Mouse (Mus musculus) heart, postnatal 14 days (tissue): ENCODE results near the gene Pear1. TPM values are rescaled to one million over a fixed set of nuclear protein-coding genes. Genes with fewer than 3 reads are reported as not detected.

Experiments used
- DNase-seq, 2 experiments: peaks; one replicate each; pipeline ENCODE4 v3.0.0; 2021 to 2022
- intact Hi-C: fragments of 180-260 bp; cut with DNase I; formaldehyde crosslinking; loops from one replicate; pipeline ENCODE4 v1.15.1; 2025
- total RNA-seq, 2 experiments: library from RNA; stranded (reverse); gene quantifications; 2 replicates each; pipeline ENCODE4 v1.2.3; 2021

Gene Pear1
- total RNA-seq, 2 experiments from 2014 or later: 25.5 to 32.4 TPM

- DNase-seq: peak; percentile 92 to 94
- intact Hi-C loops: no loop called here
Measured at GRCm38 (mm10) chr3:87768844-87769243, 55.3 kb downstream of the Pear1 start.

DNA sequence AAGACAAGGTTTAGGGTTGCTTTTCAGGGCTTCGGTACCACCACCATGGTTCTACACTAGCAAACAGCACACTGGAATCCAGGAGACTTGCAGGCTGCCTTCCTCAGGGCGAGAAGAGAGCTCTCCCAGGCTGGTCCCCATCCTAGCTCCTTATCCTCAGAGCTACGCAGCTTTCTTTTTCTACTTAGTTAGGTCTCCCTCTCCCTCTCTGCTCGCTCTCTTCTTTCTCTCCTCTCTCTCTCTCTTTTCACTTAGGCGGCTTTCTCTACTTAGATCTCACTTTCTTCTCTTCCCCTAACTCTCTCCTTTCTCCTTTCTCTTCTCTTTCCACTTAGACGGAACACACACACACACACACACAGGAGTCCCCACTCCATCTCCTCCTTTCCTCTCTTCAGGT lies 55.7 kb downstream of the Pear1 start:
- intact Hi-C loops: no loop called here
- DNase-seq: no peak

GRCm38 (mm10) chr3:87767764-87768163 lies 56.3 kb downstream of the Pear1 start:
- intact Hi-C loops: no loop called here
- DNase-seq: peak; percentile 63 to 64

- no peak for DNase-seq
- intact Hi-C loops: no loop called here
Measured at GRCm38 (mm10) chr3:87766284-87766667, 57.8 kb downstream of the Pear1 start.

DNA sequence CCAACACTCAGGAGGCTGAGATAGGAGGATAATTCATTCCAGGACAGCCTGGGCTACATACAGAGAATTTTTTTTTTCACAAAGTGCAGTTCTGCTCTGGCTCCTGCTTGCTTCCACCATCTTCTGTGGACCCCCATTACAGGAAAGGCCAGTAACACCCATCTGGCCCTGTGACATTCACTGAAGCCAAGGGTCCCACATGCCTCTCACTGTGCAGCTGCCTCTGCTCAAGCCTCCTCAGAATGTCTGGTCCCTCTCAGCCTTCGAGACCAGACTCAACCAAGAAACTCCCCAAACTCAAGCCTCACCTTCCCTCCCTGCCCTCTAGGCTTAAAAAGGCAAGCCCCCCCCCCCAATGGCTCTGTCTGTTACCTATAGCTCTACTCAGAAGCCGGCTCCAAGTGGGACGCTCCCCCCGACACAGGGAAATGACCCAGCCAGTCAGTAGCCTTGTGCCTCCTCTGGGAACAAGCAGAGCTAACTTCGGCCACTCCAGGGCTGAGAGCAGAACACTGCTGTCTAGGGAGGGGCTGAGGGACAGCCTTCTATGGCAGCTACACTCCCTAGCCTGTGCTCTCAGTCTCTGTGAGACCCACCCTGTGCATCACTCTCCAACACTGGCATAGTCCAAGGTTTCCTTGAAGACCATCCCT lies 58.3 kb downstream of the Pear1 start:
- DNase-seq: no peak
- intact Hi-C loops: no loop called here

DNA sequence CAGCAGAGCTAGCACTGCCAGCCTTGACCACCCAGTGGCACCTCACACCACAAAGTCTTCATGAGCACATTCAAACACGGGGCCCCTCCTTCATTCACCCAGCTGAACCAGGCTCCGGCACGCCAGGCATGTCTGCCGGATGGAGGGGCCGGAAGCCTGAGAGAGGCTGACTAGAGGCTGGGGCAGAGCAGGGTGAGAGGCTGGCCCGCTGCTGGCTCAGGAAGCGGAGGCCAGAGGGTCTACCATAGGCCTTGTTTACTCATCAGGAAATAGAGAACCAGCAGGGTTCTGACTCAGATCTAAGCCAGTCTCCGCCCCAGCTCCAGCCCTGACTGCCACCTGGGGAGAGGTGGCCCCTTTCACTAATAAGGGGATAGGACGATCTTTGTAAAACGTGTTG lies 59.0 kb downstream of the Pear1 start:
- DNase-seq: peak; percentile 56 to 57
- intact Hi-C loops: no loop called here

DNA sequence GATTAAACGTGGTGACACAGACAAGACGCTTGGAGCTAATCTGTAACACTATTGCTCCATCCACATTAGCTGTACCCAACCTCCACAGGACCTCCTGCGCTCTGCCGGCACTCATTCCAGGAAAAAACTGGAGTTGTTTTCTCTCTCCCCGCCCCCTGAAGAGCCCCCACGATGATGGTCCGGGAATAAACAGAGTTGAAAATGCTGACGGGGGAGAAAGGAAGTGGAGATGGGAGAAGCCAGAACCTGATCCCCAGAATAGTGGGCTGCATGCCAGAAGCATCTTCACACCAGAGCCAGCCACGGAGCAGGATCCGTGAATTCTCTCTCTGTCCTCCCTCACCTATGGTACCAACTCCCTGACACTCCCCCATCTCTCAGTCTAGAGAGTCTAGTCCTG lies 59.6 kb downstream of the Pear1 start:
- intact Hi-C loops: no loop called here
- peak in 1 of 2 experiments; percentile 54 for DNase-seq

DNA sequence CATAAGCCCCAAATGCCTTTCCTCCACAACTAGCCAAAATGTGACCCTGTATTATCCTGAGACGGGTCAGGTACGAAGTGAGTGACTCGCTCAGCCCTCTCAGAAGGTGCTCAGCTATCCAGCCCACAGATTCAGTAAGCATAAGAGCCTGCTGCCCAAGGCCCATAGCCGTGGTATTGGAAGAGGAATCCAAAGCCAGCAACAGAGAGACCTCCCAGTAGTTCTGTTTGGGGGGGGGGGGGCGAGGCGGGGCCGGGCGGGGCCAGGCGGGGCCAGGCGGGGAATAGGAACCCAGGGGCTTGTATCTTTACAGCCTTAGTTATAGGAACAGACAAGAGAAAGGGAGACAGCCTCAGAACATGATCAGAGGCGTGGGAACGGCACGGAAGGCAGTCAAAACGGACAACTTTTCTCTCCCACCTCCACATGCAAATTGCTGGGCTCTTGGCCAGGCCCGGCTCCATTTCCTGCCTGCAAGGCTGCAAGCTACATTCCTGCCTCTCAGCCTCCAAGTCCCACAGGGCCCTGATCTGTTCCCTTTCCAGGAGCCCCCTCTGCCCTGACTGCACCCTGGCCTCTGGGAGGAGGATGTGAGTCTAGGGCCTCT lies 60.3 kb downstream of the Pear1 start:
- intact Hi-C loops: no loop called here
- DNase-seq: peak; percentile 82 to 88

DNA sequence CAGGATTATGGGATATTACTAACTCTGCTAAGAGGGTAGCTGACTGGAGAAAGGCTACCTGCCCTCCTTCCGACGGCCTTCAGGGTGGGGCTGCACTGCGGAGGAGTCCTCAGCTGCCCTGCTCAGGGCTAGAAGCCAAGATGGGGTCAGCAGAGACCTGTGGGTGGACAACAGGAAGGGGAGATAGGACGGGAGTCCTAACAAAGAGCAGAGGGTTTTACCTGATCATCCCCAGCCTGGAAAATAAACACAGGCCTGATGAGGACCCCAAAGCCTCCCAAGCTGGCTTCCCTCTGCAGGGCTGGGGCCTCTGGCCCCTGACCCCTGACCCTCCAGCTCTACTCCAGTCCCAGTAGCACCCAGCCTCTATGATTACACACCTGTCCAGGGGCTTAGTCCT lies 60.9 kb downstream of the Pear1 start:
- intact Hi-C loops: no loop called here
- no peak for DNase-seq

- no peak for DNase-seq
- intact Hi-C loops: no loop called here
Measured at GRCm38 (mm10) chr3:87761408-87762375, 62.4 kb downstream of the Pear1 start.

DNA sequence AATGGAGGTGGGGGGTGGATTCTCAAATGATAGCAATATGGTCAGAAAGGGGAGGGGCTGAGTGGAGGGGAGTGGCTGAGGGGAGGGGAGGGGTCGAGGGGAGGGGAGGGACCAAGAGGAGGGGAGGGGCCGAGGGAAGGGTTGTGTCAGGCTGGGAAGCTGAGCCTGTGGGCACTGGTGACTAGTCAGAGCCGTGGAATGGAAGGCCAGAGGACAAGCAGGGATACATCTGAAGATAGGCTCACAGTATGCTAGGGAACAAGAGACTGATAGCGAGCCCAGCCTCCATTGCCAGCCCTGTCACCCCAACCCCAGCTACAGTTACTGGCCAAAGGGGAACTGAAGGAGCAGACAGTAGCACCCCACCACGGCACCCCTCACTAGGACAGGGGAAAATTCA lies 65.5 kb downstream of the Pear1 start:
- no peak for DNase-seq
- intact Hi-C loops: loop anchor here (5.0 kb wide), 1 partner anchor 59 kb away; no protein-coding TSS in a partner anchor

DNA sequence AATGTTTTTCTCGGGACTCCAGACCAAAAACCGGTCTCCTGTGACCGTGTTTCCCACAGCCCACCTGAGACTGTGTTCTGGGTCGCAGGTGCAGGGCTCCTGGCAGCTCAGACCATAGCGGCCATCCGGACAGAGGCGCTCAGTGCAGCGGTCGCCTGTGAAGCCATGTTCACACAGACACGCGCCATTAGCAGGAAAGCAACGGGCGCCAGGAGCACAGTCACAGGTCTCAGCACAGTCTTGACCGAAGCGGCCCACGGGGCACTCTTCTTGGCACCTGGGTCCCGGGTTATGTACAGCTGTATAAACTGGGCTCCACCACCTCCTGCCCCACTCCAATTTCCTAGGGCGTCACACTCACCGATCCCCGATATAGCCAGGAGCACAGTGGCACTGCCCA lies 67.6 kb downstream of the Pear1 start:
- no peak for DNase-seq
- intact Hi-C loops: loop anchor here (5.0 kb wide), 1 partner anchor 61 kb away; no protein-coding TSS in a partner anchor

- intact Hi-C loops: loop anchor here (2.0 to 5.0 kb wide), 2 partner anchors 15 to 61 kb away; no protein-coding TSS in a partner anchor
- DNase-seq: peak; percentile 90 to 95
Measured at GRCm38 (mm10) chr3:87755964-87756363, 68.1 kb downstream of the Pear1 start.

DNA sequence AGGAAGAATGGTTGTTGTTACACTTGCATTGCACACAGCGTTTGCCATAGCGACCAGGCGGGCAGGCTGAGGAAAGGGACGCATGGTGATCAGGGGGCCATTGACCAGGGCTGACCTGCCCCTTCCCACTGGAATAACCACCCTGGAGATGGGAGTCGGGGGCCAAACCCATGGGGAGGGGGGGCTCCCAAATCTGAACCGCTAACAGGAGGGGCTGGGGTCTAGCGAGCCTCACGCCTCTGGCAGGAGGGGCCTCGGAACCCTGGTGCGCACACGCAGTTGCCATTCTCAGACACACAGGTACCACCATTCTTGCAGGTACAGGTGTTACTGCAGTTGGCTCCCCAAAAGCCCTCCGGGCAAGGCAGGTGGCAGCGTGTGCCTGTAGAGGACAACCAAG lies 70.3 kb downstream of the Pear1 start:
- no peak for DNase-seq
- intact Hi-C loops: loop anchor here (2.0 kb wide), 1 partner anchor 17 kb away; no protein-coding TSS in a partner anchor

DNA sequence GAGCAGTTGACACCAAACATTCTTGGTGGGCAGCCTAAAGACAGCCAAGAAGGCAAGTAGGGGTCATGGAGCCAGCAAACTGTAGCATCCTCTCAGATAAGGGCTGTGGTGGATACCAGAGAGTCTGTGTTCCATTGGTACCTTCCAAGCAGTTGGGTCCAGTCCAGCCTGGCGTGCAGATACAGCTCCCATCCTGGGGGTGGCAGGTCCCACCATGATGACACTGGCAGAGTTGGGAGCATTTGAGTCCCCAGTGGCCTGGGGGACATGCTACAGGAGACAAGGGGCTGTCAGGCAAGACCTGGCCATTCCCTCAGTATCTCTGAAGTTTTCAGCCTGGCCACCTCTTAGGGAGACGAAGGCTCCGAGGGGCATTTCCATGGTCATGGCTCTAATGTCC lies 71.5 kb downstream of the Pear1 start:
- no peak for DNase-seq
- intact Hi-C loops: no loop called here

GRCm38 (mm10) chr3:87749977-87750376 lies 74.1 kb downstream of the Pear1 start:
- intact Hi-C loops: no loop called here

DNA sequence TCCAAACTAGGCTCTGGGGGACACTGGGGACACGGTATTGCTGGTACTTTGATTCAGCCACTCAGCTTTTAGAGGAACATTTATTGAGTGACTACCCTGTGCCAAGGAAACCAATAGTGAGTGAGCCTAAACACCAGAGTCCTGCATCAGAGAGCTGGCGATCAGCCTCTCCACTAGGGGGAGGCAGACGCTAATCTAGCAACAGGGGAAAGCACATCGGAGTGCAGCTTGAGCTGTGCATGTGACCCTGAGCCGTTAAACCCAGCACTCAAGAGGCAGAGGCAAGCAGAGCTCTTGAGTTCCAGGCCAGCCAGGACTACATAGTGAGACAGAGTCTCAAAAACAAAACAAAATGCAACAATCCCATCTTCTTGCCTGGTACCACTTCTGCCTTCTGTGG lies 75.1 kb downstream of the Pear1 start:
- peak; percentile 62 to 72 for DNase-seq
- intact Hi-C loops: no loop called here

More at GRCm38 (mm10) chr3:87749977-87750376, 74.1 kb downstream of the Pear1 start:
- no peak for DNase-seq

- intact Hi-C loops: no loop called here
- DNase-seq: no peak
Measured at GRCm38 (mm10) chr3:87748431-87748830, 75.7 kb downstream of the Pear1 start, which contains the start of gene Lrrc71. Lrrc71 (minus strand) TSS chr3:87748625.

GRCm38 (mm10) chr3:87745036-87745659 lies 79.0 kb downstream of the Pear1 start:
- intact Hi-C loops: no loop called here
- no peak for DNase-seq

DNA sequence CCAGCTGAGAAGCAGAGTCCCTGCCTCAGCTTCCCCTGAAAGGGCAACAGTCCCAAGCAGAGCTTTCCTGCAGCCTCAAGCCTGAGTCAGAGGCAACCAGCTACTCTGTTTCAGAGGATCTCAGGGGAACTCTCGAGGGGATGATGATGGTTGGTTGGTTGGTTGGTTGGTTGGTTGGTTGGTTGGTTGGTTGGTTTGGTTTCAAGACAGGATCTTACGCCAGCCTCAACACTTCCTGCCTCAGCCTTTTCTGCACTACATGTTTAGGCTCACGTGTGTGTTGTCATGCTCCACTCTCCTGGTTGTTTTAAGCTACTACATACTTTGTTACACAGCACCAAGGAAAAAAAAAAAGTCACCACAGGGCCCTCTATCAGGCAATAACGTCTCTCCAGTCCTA lies 80.2 kb downstream of the Pear1 start:
- intact Hi-C loops: no loop called here
- no peak for DNase-seq
